In the genomic region with DNA sequence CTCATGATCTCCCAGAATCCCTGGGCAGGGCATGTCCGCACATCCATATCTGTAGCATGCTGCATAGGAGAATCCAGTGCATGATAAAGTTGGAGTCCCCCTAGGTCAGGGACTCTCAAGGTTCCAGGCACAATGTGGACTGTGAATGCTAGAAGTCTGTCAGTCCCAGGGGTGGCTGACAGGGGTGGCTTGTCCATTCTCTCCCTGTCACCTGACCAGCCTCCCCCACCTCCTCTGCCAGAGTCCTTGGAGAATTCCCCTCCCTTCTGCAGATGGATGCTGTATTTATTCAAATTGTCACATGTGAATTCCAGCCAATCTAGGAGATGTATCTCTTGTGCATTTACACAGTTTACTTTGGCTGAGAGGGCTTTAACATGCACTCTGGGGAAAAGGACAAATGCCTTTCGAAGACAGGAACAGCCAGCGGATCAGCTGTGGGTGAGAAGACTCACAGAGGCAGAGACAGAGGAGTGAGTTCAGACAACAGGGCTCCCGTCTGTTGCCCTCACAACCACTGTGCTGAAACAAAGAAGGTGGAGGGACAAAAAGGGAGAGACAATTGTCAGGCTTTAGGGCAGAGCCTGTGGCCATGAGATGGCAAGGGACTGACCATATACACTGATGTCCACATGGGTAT, we compare ENCODE assay signal across 21 mouse cellular contexts.
DNase-seq lines count a peak whose midpoint lies in the region; ATAC-seq and TF ChIP-seq lines count a peak whose summit lies in the region.
"Had no signal": no experiment of that assay in that cellular context is flagged by ENCODE, and none has a peak within 500 bp of the region (broad histone marks: within the 10 kb centered on the region; RNA-seq: fewer than 3 reads in every experiment).

No protein-coding gene starts in this region.

- 0 out of 2 replicates have a peak overlapping the region, but pooled peaks have one; percentile 0 for H3K27ac ChIP-seq in forebrain, embryonic 10.5 days
- H3K27ac ChIP-seq in forebrain, embryonic 11.5 days (ENCODE audit: low read depth, low read length): no peak overlapping the region
- no peak overlapping the region; the same call in 1 of the 2 replicates for H3K27ac ChIP-seq in lung, embryonic 14.5 days (ENCODE audit: low read depth)
- H3K27ac ChIP-seq in hindbrain, embryonic 12.5 days: no peak overlapping the region
- H3K27ac ChIP-seq: embryonic facial prominence, embryonic 10.5 days; heart, embryonic 15.5 days; macrophage; neural tube, embryonic 12.5 days had no signal

- no peak overlapping the region for H3K9ac ChIP-seq in forebrain, embryonic 11.5 days (ENCODE audit: low read length)
- no peak overlapping the region for H3K9ac ChIP-seq in lung, embryonic 14.5 days
- H3K9ac ChIP-seq in hindbrain, embryonic 12.5 days: no peak overlapping the region
- H3K9ac ChIP-seq: forebrain, postnatal 0 days; heart, embryonic 15.5 days; liver, postnatal 0 days; neural tube, embryonic 12.5 days had no signal

- 0 out of 2 replicates have a peak, but pooled peaks cover 5% of the 10 kb centered on the region for H3K4me1 ChIP-seq in forebrain, embryonic 10.5 days
- no peaks in the 10 kb centered on the region for H3K4me1 ChIP-seq in forebrain, embryonic 11.5 days (replicated peaks; ENCODE audit: control insufficient read depth, insufficient read depth, low read length)
- H3K4me1 ChIP-seq in lung, embryonic 14.5 days (ENCODE audit: insufficient read depth): 0 out of 2 replicates have a peak, but pooled peaks cover 4% of the 10 kb centered on the region
- peaks cover 6% of the 10 kb centered on the region; the same call in 1 of the 2 replicates for H3K4me1 ChIP-seq in hindbrain, embryonic 12.5 days
- H3K4me1 ChIP-seq: heart, embryonic 15.5 days; neural tube, embryonic 12.5 days had no signal

- no peak for TF ChIP-seq CTCF in lung, embryonic 14.5 days (IDR thresholded peaks at IDR 0.05; ENCODE audit: low read depth)

- no peak overlapping the region for H3K4me3 ChIP-seq in forebrain, embryonic 10.5 days
- no peak overlapping the region for H3K4me3 ChIP-seq in forebrain, embryonic 11.5 days (ENCODE audit: low read depth, low read length)
- H3K4me3 ChIP-seq in lung, embryonic 14.5 days (ENCODE audit: low read depth, low read length): no peak overlapping the region
- no peak overlapping the region for H3K4me3 ChIP-seq in hindbrain, embryonic 12.5 days
- H3K4me3 ChIP-seq: embryonic facial prominence, embryonic 10.5 days; heart, embryonic 15.5 days; neural tube, embryonic 12.5 days had no signal

- H3K9me3 ChIP-seq in forebrain, embryonic 10.5 days: no peaks in the 10 kb centered on the region
- H3K9me3 ChIP-seq in forebrain, embryonic 11.5 days (ENCODE audit: control insufficient read depth, low read length): no peaks in the 10 kb centered on the region
- no peaks in the 10 kb centered on the region for H3K9me3 ChIP-seq in lung, embryonic 14.5 days (ENCODE audit: low read depth, low read length)
- H3K9me3 ChIP-seq in hindbrain, embryonic 12.5 days (replicated peaks): no peaks in the 10 kb centered on the region
- H3K9me3 ChIP-seq: embryonic facial prominence, embryonic 10.5 days; heart, embryonic 15.5 days; neural tube, embryonic 12.5 days had no signal

- H3K4me2 ChIP-seq in forebrain, embryonic 11.5 days (ENCODE audit: low read depth, low read length, severe bottlenecking): no peak overlapping the region
- no peak overlapping the region for H3K4me2 ChIP-seq in lung, embryonic 14.5 days
- no peak overlapping the region for H3K4me2 ChIP-seq in hindbrain, embryonic 12.5 days (replicated peaks)
- H3K4me2 ChIP-seq: heart, embryonic 15.5 days; neural tube, embryonic 12.5 days had no signal

- 72% methylated on average over 4 of the region's 4 CpGs for WGBS in forebrain, embryonic 10.5 days
- 67% methylated on average over 4 of the region's 4 CpGs for WGBS in forebrain, embryonic 11.5 days
- 35% methylated on average over 4 of the region's 4 CpGs for WGBS in lung, embryonic 14.5 days
- 57% methylated on average over 4 of the region's 4 CpGs for WGBS in hindbrain, embryonic 12.5 days

- H3K27me3 ChIP-seq in forebrain, embryonic 10.5 days (ENCODE audit: poor library complexity, severe bottlenecking): no peaks in the 10 kb centered on the region
- no peaks in the 10 kb centered on the region for H3K27me3 ChIP-seq in forebrain, embryonic 11.5 days (ENCODE audit: control insufficient read depth, insufficient read depth, low read length)
- no peaks in the 10 kb centered on the region for H3K27me3 ChIP-seq in lung, embryonic 14.5 days (ENCODE audit: insufficient read depth, low read length)
- H3K27me3 ChIP-seq in hindbrain, embryonic 12.5 days: no peaks in the 10 kb centered on the region
- H3K27me3 ChIP-seq: CH12.LX; neural tube, embryonic 12.5 days had no signal

- DNase-seq in forebrain, embryonic 10.5 days (ENCODE audit: extremely low spot score, low spot score): no peak
- no peak for DNase-seq in forebrain, embryonic 11.5 days (ENCODE audit: low spot score)
- DNase-seq in lung, embryonic 14.5 days: peak; percentile 27
- no peak for DNase-seq in lung, postnatal 14 days
- DNase-seq in mesoderm, embryonic 11.5 days (ENCODE audit: low read depth, low spot score): peak; percentile 9
- no peak for DNase-seq in right cerebral cortex, postnatal 4 days
- no peak for DNase-seq in cerebellum, postnatal 25 days
- DNase-seq: adrenal gland, adult 2 months; cerebellum, adult 11-12 months; forebrain, postnatal 0 days; heart, adult 18-20 months; kidney, postnatal 14 days; layer of hippocampus, adult 9-11 months; liver; liver, postnatal 0 days had no signal

- ATAC-seq in forebrain, embryonic 11.5 days (replicated peaks; ENCODE audit: low FRiP score): no peak
- peak; percentile 47; the same call in 1 of the 2 replicates for ATAC-seq in lung, embryonic 14.5 days (ENCODE audit: insufficient read depth)
- ATAC-seq in hindbrain, embryonic 12.5 days (ENCODE audit: low FRiP score): peak; percentile 60
- ATAC-seq: forebrain, postnatal 0 days; liver, postnatal 0 days had no signal

- no peaks in the 10 kb centered on the region for H3K36me3 ChIP-seq in forebrain, embryonic 10.5 days (replicated peaks)
- no peaks in the 10 kb centered on the region for H3K36me3 ChIP-seq in forebrain, embryonic 11.5 days (ENCODE audit: control insufficient read depth, insufficient read depth, low read length)
- H3K36me3 ChIP-seq in lung, embryonic 14.5 days (ENCODE audit: insufficient read depth): no peaks in the 10 kb centered on the region
- H3K36me3 ChIP-seq in hindbrain, embryonic 12.5 days: no peaks in the 10 kb centered on the region
- H3K36me3 ChIP-seq: embryonic facial prominence, embryonic 10.5 days; heart, embryonic 15.5 days; neural tube, embryonic 12.5 days had no signal

Comparison
In these comparisons a context has a peak if more than half of its experiments do, and no peak if none do; other contexts are left out.
1. DNase-seq: peak in lung, embryonic 14.5 days (single experiment) and mesoderm, embryonic 11.5 days (single experiment); none in forebrain, embryonic 10.5 days (single experiment), forebrain, embryonic 11.5 days (single experiment), lung, postnatal 14 days (single experiment), right cerebral cortex, postnatal 4 days (single experiment) and cerebellum, postnatal 25 days (0 of 2).